Mouse (Mus musculus): ENCODE data around the gene Pax1.

DNA sequence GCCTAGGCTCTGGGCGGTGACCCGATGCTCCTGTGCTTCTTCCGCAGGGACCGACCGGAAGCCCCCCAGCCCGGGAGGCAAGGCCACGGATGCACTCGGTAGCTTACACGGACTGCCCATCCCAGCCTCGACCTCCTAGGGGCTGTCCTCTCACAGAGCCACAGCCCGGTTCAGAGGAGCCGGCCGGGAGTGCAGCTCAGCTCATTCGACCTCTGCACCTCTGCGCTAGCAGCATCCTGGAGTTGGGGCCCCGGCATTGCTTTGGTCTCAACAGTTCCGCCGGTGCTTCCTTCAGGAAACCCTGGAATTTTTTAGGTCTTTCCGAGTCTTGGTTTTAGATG, 11.9 kb downstream of the Pax1 start:
- TF ChIP-seq CTCF (IDR thresholded peaks at IDR 0.05; ENCODE audit: low read depth) (no peak), EP300 (IDR thresholded peaks at IDR 0.05; ENCODE audit: low read depth) (no peak)

Data from liver, postnatal 0 days (tissue).